Mouse (Mus musculus): Measurements from ENCODE around the gene Pold1.

DNA sequence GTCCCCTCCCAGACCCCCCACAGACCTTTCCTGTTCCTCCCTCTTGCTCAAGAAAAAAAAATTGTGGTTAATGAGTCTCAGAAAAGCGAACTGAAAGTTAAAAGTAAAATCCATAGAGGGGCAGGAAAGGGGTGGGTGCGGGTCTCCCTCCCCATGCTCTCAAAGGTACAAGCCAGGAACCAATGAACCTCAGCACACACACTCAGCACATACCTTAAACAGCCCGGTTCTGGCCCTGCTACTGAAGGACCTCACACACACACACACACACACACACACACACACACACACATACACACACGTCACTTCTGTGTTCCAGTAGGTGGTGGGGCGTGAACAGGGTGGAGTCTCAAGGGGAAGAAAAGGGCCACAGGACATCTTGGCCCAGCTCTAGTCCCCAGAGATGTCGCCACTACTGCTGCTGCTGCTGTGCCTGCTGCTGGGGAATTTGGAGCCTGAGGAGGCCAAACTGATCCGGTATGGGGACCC lies 23.6 kb upstream of the Pold1 start, which contains the start of gene Napsa:
- TF ChIP-seq EP300 (IDR thresholded peaks at IDR 0.05; ENCODE audit: low read depth) = no peak
- TF ChIP-seq CTCF (IDR thresholded peaks at IDR 0.05; ENCODE audit: low read depth) = no peak
